Mouse (Mus musculus): ENCODE data around the gene Gpr19. TPM values are rescaled to one million over a fixed set of nuclear protein-coding genes. Genes with fewer than 3 reads are reported as not detected.

Gene Gpr19
- 1 to 10 TPM; 3.9 to 5.0 TPM for total RNA-seq (2021)
- long read RNA-seq, experiment 1, partial matches to known transcripts: 0 of 2 reads
- long read RNA-seq, experiment 1, other reads (novel, unspliced or antisense): 2 of 2 reads
- long read RNA-seq, experiment 2, partial matches to known transcripts: 0 of 2 reads
- long read RNA-seq, experiment 2, other reads (novel, unspliced or antisense): 2 of 2 reads

DNA sequence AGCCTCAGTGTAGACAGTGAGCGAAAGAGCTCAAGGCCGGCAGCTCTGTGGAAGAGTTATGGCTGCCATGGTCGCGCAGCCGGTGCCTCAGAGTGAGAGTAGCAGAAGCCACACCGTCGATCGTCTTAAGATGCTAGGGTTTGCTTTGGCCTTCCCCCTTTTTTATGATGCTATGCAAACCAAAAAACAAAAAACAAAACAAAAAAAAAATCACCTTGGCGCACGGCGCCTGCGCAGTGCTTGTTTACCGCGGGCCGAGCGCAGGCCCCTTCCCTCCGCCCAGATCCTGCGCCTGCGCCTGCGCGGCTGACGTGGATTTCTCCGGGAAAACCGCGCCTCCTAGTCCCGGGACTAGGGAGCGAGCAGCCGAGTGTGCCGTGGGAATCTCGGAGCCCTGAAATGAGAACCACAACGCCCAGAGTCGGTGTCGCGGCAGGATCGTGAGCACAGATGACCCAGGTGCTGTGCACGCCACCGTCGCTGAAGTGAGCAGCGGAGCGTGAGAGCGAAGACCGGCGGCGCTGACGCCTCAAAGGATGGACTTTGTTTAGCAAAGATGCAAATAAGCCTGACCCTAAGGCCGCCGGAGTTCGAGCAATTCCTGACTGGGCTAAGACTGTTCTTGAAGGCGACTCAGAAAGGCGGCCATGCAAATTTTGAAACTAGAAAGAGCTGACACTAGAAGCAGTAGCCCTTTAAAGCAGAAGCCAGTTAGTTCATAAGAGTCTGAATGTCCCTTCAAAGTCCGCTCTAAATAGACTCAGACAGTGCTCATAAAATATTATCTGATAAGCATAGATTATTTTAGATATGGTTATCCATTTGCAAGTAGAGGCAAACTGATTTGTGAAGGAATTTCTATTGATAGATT is at the start of gene Gpr19:
Gpr19 (minus strand) TSS at position 484 of the 871 bp plus-strand sequence.
- peak; percentile 95 for DNase-seq

DNA sequence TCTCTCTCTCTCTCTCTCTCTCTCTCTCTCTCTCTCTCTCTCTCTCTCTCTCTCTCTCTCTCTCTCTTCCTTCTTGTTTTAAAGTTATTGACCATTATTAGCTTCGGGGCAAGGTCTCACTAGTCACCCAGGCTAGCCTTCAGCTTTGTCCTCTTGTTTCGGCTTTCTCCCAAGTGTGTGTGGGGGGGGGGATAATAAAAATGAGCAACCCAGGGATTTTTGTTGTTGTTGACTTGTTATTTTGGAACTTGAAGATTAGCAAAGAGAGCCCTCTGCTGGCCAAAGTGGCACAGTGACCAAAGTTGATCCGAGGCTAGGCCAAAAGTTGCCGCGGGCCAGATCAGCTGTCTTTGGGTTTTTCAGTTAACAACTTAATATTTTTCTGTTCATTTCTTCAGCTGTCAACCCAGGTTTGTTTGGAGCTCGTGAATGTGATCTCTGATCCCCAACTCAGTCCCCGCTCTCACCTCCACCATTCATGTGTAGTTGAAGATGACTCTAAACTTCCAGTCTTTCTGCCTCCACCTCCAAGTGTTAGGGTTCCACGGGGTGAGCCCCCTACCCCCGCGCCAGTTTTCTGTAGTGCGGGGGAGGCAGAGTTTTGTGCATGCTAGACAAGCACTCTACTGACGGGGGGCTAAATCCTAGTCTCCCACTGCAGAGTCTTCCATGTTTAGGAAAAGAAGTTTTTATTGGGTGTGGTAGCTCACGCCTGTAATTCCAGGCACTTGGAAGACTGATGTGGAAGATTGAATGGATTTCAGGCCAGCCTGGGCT is 49.1 kb upstream of the Gpr19 start:
- DNase-seq: peak; percentile 74 to 90

DNA sequence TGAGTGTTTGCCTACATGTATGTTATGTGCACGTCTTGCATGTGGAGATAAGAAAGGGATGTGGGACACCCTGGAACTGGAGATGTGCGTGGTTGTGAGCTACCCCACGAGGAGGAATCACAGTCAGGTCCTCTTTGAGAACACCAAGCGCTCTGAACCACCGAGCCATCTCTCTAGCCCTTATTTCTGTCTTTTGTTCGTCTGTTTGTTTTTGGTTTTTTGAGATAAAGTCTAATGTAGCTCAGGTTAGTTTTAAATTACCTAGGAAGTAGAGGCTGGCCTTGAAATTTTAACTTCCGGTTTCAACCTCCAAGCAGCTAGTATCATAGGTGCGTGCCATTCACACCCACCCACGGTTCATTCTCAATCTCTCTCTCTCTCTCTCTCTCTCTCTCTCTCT is 48.5 kb upstream of the Gpr19 start:
- peak in 1 of 2 experiments; percentile 22 for DNase-seq

DNA sequence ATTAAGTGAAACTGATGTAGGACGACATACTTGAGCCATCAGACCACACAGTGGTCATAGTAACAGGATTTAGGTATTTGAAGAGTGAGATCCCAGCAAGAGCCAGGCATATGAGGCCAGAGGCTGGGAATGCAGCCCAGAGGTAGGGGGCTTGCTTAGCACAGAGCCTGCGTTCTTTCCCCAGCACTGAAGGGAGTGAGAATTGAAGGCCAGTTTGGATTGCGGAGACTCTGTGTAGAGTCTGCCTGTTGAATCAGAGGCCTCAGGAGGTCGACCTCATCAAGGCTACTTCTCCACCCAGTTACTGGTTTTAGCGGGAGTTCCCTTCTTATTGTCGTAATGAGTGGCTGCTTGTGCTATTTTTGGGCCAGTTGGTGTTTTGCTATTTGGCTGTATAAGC is 47.7 kb upstream of the Gpr19 start:
- DNase-seq: no peak

DNA sequence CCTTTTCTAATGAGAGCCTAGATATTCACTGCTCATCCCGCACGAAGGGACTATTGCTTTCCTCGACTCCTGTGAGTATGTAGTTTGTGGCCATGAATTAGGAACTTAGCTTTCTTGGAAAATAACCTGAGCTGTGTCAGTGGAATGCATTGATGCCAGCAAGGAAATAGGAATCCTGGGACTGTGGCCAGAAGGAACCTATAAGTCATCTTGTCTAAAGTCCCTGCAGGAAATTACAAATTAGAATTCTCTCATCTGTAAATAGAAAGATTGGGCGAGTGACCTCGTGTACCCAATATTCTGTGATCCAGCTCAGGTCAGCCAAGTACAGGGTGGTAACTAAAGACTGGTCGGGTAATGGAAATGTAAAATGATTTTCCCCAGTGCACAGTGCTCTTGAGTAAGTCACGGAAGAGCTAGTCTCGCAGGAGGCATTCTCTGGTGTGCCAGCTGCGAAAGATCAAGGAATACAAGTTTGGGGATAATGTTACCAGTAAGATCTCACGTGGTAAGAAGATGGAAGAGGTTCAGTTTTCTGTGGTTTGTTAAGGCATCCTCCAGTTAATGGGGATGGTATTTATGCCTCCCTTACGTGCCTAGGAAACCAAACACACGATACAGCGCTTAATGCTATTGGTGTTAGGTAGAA is 45.5 kb upstream of the Gpr19 start:
- no peak for DNase-seq

DNA sequence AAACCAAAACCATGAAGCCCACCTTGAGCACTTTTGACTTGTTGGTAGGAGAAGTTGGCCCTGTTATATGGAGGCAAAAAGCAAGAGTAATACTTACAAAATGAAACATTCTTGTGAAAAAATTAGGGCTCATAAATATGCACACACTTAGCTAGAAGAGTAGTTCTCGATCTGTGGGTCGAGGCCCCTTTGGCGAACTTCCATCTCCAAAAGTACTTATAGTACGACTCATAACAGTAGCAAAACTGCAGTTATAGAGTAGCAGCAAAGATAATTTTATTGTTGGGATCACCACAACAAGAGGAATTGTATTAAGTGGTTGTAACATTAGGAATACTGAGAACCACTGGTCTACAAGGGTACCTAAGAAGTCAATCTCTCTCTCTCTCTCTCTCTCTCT is 41.4 kb upstream of the Gpr19 start:
- DNase-seq: no peak

DNA sequence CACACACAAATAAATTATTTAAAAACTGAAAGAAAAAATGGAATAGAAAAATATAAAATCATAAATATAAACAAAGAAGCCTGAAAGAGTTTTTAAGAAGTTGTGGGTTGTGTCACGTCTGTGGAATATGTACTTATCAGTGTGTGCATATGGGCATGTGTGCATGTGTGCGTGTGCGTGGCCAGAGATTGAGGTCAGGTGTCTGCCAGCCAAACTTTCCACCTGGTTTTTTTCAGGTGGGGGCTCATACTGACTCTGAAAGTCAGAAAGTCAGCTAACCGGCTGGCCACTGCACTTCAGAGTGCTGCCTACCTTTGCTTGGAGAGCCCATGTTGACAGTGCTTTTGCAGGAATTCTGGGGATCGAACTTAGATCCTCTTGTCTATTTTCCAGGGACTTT is 35.9 kb upstream of the Gpr19 start:
- DNase-seq: no peak

DNA sequence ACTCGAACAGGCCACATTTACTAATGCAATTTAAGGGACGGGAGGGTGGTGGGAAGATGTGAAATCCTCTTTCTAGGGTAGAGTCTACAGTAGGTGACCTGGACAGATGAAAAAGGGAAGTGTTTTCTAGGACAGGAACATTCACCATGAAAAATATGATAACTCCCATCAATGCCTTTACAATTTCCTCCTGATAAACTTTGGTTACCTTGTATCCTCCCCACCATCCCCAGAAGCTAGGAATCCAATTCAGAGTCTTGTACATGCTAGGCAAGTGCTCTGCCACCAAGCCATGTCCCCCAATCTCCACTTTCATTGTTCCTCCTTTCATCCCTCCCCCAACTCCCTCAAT is 34.8 kb upstream of the Gpr19 start:
- no peak for DNase-seq

DNA sequence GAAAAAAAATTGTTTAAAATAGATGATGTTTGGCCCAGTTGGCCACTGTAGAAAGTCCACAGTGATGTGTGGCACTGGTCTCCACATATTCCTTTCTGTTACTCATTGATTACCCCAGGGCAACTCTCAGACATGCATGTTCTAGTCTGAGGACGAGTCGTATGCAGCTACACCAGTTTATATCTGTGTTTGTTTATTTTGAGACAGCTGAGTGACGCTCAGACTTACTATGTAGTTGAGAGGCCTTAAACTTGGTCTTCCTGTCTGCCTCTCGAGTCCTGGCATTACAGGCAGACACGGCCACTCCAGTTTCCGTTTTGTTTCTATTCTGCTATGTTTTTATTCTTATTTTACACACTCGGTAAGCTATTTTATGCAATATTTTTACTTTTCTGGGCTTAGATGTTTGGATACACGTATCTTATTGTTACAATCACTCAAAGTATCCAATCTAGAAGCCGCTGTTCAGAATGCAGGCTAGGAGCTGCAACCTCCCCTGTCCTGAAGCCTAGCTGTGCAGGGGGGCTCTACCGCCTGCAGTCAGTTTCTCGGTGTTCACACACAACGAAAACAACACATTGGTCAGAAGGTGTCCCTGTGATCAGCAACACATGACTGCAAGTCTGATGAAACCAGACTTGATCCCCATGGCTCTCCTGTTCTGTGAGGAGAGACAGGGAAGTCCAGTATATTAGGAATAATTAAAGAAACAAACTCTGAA is 34.3 kb upstream of the Gpr19 start:
- no peak for DNase-seq

DNA sequence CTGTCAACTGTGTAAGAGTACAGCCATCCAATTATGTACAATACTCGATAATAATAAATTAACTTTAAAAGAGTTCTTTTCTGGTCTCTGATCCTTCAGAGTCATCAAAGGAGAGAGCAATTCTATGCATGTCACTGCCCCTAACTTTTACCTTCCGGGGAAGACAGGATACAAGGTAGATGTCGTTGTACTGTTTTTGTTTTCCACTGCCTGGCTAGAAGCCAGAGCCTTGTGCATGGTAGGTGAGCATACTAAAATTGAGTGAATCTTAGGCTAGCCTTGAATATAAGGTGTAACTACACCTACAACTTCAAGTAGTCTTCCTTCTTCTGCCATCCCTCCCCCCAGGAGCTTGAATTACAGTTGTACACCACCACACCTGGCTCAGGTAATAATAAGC is 32.8 kb upstream of the Gpr19 start:
- DNase-seq: no peak

DNA sequence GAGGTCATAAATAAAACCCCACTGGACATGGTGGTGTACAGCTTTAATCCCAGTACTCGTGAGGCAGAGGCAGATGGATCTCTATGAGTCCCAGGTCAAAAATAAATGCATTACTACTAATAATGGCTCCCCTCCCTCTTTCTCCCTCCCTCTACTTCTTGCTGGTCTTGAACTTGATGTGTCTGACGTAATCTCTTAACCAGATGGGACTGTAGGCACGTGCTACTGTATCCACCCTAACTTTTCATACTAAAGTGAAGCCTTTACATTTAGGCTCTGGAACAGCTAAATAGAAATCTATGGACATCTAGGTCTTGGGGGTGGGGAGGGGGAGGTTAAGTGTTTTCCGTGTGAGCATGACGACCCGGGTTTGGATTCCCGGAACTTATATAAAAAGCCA is 32.0 kb upstream of the Gpr19 start:
- DNase-seq: no peak

DNA sequence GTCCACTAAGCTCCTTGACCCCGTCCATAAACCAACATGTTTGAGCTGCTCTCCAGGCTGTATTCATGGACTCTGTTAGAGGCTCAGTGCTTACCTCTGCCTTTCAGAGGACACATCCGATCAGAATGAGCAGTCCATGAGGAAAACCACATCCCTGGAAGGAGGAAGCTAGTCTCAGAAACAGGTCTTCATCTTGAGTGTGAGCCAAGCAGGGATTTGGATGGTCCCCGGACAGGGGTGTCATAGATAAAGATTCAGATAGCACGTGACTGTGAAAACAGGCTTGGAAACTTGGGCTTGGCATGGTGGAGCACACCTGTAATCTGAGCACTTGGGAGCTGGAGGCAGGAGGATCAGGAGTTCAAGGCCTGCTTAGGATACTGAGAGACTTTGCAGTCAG is 31.5 kb upstream of the Gpr19 start:
- peak in 1 of 2 experiments; percentile 13 for DNase-seq

DNA sequence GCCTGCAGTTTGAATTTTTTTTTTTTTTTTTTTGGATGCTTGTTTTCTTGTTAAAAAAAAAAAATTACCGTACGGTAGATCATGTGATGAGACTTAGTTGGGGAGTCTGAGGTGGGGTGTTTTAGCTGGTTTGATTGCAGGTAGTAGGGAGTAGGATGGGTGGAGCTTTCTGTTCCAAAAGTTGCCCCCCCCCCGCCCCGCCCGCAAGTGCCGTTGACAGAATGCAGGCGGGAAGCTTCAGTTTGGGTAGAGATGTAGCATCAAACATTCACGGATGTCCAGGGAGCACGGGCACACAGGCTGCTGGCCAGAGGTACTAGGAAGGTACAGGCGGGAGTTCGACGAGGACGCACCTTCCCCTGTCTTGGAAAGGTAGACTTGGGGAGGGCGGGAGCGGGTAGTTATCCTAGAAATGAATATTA is 30.5 kb upstream of the Gpr19 start:
- DNase-seq: peak in 1 of 2 experiments; percentile 58

DNA sequence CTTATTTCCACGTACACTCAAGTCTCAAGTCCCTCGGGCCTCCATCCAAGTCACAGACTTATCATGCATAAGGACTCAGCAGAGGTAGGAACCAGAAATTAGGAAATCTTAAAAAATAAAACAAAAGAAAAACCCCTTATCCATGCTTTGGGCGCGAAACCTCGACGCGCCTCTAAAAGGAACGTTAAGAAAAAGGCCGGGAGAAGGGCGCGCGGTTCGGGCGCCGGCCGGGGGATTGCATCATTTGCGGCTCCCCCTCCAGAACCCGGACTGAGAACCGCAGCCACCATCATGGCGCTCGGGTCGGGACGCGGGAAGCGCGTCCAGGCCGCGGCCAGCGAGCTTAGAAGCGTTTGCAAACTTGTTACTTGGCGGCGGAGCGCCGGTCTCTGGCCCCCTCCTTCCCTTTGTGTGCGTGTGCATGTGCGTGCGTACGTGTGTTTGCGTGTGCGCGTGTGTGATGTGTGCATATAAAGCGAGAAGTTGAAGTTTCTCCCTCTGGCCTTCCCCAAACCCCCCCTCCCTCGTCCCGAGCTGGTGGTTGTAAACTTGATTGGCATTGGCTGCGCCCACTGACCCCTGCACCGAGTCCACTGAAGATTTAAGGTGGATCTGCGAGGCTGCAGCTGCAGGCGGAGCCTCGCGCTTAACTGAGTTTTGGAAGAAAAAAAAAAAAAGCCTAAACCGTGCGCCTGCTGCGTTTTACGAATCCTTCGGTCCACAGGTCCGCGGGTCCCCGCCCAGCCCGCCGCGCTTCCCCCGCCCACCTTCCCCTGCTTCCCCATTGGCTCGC is 29.9 kb upstream of the Gpr19 start:
- peak; percentile 88 to 93 for DNase-seq

DNA sequence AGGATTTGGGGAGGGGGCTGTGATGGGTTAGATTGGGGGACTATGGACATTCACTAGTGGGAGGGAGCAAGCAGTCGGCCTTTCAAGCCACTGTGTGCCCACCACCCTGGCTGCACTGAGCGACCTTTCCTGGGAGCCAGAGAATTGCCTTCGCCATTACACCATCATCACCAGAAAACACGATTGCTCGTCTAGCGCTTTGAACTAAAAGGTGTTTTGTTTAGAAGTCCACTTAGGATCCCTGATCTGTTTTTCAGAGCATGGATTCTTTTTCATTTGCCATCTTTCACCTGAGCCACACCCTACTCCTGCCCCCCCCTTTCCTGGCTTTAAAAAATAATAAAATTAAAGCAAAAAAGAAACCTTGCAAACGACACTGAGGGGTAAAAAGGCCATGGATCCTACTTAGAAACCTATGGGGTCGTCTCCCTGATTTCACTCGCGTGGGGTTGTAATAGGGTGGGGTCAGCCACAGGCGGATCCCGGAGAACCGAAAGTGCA is 29.3 kb upstream of the Gpr19 start:
- no peak for DNase-seq

DNA sequence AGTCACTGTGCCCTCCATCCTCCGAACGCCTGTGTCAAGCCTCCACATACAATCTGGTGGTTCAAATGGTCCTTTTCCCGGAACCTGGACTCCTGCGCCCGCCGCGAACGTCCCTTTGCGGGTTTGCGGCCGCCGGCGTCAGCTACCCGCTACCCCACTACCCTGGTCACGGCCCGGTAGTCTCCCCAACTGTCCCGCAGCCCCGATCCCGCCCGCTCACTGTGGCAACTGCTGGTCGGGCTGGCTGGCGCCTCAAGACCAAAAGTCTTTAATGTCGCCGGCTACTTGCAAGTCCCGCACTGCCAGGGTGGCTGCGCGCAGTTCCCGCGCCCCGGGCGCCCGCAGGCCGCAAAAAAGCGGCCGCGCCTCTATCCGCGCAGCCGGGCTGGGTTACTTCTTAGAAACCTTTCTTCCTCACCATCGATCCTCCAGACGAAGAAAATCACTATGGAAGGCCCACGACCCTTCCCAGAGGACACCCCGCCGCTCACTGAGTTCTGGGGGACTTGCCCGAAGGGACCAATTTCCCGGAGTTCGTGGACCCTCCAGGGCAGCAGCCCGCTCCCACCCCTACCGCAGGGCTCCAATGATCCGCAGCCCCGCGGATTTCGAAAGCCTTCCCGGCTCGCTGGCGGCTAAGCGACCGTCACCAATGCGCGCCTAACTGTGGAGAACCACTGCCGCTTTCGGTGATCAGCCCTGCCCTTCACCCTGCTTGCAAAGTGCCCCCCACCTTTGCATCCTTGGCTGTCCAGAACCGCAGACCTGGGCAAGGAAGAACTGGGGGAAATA is 28.6 kb upstream of the Gpr19 start:
- DNase-seq: peak; percentile 66 to 81

DNA sequence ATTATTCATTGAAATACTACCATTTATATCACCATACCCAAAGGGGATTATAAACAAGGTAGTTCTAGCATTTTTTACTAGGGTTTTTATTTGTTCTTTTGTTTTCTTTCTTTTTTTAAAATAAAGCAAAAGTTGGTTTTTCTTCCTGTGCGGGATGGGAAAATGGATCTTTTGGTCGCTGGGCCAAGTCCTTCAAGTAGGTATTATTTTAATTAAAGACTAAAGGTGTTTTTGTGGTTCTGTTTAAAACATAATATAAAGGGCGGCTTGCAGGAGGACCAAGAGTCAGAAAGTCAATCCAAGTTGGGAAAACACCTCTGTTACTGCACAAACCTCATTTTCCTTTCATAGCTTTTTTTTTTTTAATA is 27.9 kb upstream of the Gpr19 start:
- DNase-seq: no peak

DNA sequence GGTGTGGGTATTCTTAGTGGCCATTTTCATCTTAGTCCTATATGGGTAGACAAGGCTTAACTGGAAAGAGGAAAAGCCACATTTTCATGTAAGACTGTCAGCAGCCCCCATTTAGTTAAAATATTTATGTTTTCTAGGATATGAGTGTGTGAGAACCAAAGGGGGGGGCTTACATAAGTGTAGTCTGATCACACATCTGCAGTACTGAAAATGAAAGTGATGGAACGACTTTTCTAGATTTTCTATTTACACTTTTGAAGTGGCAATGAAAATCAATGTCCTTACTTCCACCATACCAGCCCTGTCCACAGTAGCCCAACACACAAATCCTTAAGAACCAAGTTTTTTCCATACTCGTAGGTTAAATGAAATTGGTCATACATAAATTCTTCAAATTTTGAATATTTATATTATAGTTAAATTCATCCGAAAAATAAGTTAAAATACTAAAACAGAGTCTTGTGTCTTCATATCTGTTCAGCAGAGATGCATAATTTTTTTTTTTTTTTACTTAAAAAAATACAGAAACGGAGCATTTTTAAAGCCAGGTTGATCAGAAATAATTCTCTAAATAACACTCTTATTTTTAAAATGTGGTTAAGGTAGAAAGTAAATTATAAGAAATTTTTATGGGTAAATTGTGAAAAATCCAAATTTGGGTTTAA is 27.4 kb upstream of the Gpr19 start:
- no peak for DNase-seq

DNA sequence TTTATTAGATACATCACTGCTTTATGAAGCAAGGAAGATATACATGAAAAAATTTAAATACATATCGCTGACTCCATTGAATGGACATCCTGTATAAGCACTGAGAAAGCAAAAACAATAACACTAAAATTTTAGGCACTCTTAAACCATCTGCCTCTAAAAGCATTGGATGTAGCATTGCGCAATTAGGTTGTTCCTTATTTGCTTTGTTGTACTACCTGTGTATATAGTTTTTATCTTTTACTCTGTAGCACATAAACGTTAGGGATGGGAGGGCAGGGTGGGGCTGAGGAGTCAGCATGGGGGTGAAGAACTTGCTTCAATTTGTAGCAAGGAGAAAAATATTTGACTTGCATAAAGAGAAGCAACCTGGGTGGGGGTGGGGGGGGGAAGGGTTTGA is 25.9 kb upstream of the Gpr19 start:
- DNase-seq: no peak

DNA sequence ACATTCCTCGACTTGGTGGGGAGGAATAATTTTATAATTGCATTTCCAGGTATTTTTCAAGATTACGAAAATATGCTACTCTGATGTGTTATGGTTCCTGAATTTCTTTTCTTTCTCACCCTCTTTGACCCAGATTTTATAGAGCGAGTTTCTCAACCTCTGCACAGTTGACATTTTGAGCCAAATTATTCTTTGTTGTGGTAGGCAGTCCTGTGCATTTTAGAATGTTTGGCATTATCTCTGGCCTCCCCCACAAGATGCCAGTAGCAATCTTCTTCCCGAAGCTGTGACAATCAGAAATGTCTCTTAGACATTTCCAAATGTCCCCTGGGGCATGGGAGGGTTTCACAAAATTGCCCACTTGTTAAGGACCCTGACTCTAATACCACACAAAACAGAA is 25.3 kb upstream of the Gpr19 start:
- peak in 1 of 2 experiments; percentile 14 for DNase-seq
